Mouse (Mus musculus): ENCODE measurements at regions not wholly inside any gene's neighbourhood (a gene's known extent, or its start where the extent isn't known, plus 50 kb on each side); places are given as distances from the start of the nearest gene placed in this dataset.

DNA sequence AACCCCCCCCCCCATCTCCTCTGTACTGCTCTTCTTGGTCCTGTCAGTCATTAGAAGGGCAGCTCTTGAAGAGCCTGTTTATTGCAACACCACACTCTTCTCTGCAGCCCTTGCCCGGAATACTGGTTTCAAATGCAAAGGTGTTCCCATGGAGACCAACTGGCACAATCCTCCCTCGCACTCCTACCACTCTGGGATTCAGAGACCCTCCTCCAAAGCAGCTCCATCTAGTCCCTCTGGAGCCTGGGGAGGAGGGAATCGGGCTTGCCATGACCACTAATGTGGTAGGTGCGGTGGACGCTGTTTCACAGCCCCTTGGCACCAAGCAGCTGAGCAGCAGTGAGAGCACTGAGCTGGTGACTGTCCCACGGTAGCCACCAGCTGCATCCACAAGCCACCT lies 83.1 kb downstream of the Stk35 start:
- no peak for TF ChIP-seq GATA1 (IDR thresholded peaks at IDR 0.05; ENCODE audit: low read length)

DNA sequence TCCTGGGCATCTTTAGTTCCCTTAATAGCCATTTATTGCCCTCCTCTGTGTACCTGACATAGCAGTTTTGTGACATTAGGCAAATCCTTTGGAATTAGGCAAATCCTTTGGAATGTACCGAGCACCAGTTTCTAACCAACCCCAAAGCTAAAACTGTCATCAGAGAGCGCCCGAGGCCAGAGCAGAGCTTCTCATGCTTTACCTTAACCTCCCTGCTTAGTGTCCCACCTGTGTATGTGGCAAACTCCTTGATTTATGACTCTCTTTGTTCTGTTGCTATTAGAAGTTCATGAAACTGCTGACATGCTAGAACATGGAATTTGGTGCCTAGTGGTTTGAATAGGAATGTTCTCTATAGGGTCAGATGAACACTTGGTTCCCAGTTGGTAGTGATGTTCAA lies 84.0 kb downstream of the Stk35 start:
- no peak for TF ChIP-seq GATA1 (IDR thresholded peaks at IDR 0.05; ENCODE audit: low read length)

DNA sequence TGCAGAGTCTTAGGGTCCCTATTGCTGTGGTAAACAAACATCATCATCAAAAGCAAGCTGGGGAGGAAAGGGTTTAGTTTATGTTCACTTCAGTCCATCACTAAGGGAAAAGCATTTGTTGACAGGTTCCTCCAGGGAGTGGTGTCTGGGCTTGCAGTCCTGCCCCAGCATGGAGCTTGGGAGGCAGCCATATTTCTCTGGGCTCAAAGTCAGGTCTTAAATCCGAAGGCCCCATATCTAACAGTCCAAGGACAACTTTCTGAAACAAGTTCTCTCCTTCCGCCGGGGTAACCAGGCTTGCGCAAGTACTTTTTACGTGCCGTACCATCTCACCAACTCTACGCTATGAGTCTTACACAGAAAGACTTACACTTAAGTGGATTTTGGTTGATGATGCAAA lies 85.2 kb downstream of the Stk35 start:
- no peak for TF ChIP-seq GATA1 (IDR thresholded peaks at IDR 0.05; ENCODE audit: low read length)

- no peak for TF ChIP-seq GATA1 (IDR thresholded peaks at IDR 0.05; ENCODE audit: low read length)
Measured at GRCm38 (mm10) chr2:129893231-129893630, 92.9 kb downstream of the Stk35 start.

DNA sequence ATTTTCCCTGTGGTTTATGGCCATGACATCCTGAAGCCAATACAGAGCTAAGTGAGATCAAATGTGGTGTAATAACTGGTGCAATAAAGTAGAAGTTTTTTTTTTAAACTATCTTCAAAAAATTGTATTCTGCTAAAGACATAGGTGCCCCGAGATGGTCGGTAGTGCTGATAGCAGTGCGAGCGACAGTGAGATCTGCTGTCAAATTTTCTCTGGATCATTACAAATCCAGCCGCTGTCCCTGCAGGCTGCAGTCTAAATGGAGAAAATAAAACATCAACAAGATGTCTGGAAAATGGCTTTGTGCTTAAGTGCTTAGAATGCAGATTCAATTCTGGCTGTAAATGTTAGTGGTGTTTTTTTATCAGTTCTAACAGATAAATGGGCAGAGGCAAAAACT lies 93.5 kb downstream of the Stk35 start:
- TF ChIP-seq GATA1 (IDR thresholded peaks at IDR 0.05; ENCODE audit: low read length): no peak

GRCm38 (mm10) chr2:129894906-129895305 lies 94.6 kb downstream of the Stk35 start:
- no peak for TF ChIP-seq GATA1 (IDR thresholded peaks at IDR 0.05; ENCODE audit: low read length)

- TF ChIP-seq GATA1 (IDR thresholded peaks at IDR 0.05; ENCODE audit: low read length): no peak
Measured at GRCm38 (mm10) chr2:129895369-129895768, 95.1 kb downstream of the Stk35 start.

GRCm38 (mm10) chr2:129896696-129897095 lies 96.4 kb downstream of the Stk35 start:
- TF ChIP-seq GATA1 (IDR thresholded peaks at IDR 0.05; ENCODE audit: low read length): no peak

- TF ChIP-seq GATA1 (IDR thresholded peaks at IDR 0.05; ENCODE audit: low read length): peak; percentile 49
Measured at GRCm38 (mm10) chr2:129903383-129904135, 103.2 kb downstream of the Stk35 start.

DNA sequence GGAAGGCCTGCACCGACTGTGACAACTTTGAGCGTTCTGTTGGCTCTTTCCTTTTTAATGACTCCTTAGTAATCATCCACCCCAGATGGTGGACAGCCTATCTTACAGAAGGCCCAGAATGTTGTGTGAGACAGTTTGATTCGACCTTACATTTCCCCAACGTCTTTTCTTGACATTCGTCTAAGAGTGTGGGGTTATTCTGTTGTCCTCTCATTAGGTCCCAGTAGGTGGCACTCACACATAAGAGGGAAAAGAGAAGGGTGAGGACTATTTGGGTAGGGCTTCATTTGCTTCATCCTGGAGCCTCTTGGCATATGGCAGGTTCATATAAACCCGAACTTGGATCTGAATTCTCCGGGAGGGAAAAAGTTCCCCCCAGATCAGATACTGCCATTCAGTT lies 104.4 kb downstream of the Stk35 start:
- no peak for TF ChIP-seq GATA1 (IDR thresholded peaks at IDR 0.05; ENCODE audit: low read length)

- TF ChIP-seq GATA1 (IDR thresholded peaks at IDR 0.05; ENCODE audit: low read length): no peak
Measured at GRCm38 (mm10) chr2:129908701-129909425, 103.3 kb upstream of the Tgm3 start.

DNA sequence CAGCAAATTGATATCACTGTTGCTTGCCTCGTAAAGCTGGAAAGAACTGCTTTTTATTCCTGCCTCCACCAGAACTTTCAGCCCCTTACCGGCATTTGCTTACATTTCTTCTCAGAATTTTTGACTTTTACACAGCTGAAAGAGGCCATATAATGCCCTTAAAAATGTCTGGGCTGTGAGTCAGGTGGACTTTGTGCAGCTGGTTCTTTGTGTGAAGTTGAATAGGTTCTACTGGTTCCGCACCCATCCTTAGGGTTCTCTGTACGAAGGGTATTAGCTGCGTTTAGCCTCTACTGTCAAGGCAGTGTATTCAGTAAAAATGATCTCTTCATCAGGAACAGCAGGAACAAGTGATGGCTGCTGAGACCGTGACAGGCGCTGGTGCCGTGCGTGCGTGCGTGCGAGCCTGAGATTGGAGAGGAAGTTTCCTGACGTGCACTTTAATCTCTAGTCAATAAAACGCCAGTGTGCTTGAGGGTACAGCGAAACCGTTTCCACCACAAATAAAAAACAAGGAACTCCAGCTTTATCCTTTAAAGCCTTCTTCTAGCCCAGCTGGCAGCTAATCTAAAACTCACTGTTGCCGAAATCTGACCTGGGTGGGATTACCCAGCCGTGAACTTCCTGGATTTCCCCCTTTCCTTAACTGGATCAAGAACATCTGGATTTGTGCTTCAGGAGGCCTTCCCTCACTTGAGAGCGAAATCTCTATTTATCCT lies 100.8 kb upstream of the Tgm3 start:
- TF ChIP-seq GATA1 (IDR thresholded peaks at IDR 0.05; ENCODE audit: low read length): no peak

GRCm38 (mm10) chr2:129912556-129912955 lies 99.6 kb upstream of the Tgm3 start:
- no peak for TF ChIP-seq GATA1 (IDR thresholded peaks at IDR 0.05; ENCODE audit: low read length)

GRCm38 (mm10) chr2:129914261-129914660 lies 97.9 kb upstream of the Tgm3 start:
- no peak for TF ChIP-seq GATA1 (IDR thresholded peaks at IDR 0.05; ENCODE audit: low read length)

DNA sequence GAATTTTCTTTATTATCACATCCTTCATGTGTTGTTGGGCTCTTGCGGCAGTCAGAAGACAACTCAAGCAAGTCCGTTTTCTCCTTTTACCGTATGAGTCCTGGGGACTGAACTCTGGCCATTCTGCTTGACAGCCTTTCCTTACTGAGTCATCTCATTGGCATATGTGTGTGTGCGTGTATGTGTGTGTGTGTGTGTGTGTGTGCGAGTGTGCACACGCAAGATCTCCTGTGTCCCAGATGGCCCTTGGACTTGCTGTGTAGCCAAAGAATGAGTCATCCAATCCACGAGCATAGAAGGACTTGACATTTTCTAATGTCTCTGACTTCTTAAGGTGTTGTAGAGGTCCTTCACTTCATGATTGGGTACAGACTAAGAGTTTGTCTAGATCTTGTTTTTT lies 95.7 kb upstream of the Tgm3 start:
- no peak for TF ChIP-seq GATA1 (IDR thresholded peaks at IDR 0.05; ENCODE audit: low read length)

DNA sequence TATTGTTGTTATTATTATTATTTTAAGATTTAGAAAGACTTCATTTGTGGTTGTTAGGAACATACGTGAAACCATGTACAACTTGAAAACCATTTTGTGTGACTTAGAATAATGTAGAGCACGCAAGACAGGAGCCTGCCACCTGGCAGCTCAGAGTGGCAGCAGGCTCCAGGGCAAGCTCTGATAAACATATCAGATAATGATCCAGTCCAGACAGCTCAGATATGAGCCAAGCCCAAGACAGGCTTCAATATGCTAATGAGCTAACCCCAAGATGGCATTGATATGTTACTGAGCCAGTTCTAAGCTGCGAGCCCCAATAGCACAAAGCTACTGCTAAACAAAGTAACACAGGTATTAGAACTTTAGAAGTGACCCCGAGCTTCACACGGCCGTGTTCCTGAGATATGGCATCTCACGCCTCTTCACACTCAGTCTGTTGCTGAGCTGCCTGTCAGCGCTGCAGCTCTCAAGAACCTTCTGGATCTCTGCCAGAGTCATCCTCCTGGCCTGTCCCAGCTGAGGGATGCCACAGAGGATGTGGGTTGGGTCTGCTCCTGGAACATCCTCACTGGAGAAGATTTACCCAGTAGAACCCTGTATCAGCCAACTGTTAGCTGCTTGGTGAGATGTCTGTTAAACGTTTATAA lies 93.9 kb upstream of the Tgm3 start:
- TF ChIP-seq GATA1 (IDR thresholded peaks at IDR 0.05; ENCODE audit: low read length): no peak

Data from G1E-ER4 (cell line).